Mouse (Mus musculus): ENCODE results near the gene Pik3c2a. TPM values are rescaled to one million over a fixed set of nuclear protein-coding genes. Genes with fewer than 3 reads are reported as not detected.
A peak's percentile ranks its signal among the peaks of the same experiment; 100 is the strongest.
"Not testable (repeated sequence)": the region's sequence is repeated elsewhere in the genome, so short reads cannot be mapped to it uniquely, and the experiment has no call there.

Gene Pik3c2a
- polyA plus RNA-seq, 1 experiment from 2014 or later, result 20.8 TPM

DNA sequence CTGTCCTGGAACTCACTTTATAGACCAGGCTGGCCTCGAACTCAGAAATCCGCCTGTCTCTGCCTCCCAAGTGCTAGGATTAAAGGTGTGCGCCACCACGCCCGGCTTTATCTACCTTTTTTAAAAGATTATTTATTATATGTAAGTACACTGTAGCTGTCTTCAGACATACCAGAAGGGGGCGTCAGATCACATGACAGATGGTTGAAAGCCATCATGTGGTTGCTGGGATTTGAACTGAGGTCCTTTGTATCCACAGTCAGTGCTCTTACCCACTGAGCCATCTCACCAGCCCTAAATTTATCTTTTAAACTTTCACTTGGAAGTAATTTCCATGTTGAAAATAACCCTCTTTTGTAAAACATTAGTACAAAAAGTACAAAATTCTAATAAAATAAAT lies 64.1 kb downstream of the Pik3c2a start:
- ATAC-seq (ENCODE audit: insufficient number of reproducible peaks, low FRiP score, low TSS enrichment, low read depth); H3K4me2 ChIP-seq; H3K9me3 ChIP-seq; H3K27me3 ChIP-seq; H3K4me3 ChIP-seq; H3K4me1 ChIP-seq; H3K9ac ChIP-seq; H3K27ac ChIP-seq: not testable (repeated sequence)
- peaks cover 23% of the 10 kb centered on the region for H3K36me3 ChIP-seq
- WGBS, result 90% methylated on average over 6 of the region's 6 CpGs

DNA sequence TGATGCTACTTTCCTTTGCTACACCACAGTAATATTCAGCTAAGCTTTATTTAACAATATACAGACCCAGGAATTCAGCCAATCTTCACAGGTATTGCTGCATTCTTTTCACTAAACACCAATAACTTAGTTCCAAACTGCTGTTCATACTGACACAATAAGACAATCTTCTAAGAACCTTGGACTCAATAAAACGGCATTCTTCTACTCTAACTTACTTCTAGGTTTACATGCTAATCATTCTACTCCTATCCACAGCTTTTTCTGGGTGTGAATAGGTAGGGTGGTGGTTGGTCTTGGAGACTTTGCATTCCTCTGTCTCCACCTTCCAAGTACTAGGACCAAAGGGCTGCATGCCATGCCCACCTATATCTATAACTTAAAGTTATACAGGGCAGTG lies 69.0 kb downstream of the Pik3c2a start:
- WGBS, result 93% methylated on average over 1 of the region's 1 CpGs
- no peak overlapping the region for H3K4me3 ChIP-seq

DNA sequence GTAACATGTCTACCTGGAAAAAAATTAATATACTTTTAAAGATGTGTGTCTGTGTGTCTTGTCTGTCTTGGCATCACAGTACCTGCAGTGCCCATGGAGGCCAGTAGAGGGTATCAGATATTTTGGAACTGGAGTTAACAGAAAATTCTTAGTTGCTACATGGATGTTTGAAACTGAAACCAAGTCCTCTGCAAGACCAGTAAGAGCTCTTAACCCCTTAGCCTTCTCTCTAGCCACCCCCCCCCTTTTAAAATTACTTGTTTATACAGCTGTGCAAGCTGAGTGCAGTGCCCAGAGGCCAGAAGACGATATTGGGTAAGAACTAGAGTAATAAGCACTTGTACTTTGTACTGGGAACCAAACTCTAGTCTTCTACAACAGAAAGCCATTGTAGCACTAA lies 107.0 kb downstream of the Pik3c2a start:
- no peaks in the 10 kb centered on the region for H3K9me3 ChIP-seq
- no peak overlapping the region for H3K9ac ChIP-seq
- H3K4me2 ChIP-seq, result no peak overlapping the region
- H3K27ac ChIP-seq, result no peak overlapping the region
- H3K27me3 ChIP-seq, result no peaks in the 10 kb centered on the region
- H3K4me1 ChIP-seq, result peaks cover 7% of the 10 kb centered on the region; the same call in 1 of the 2 replicates
- no peak for ATAC-seq (ENCODE audit: insufficient number of reproducible peaks, low FRiP score, low TSS enrichment, low read depth)
- H3K36me3 ChIP-seq, result peaks cover 34% of the 10 kb centered on the region
- 36% methylated on average over 1 of the region's 1 CpGs for WGBS
- H3K4me3 ChIP-seq, result no peak overlapping the region

More for the DNA sequence above, 69.0 kb downstream of the Pik3c2a start:
- H3K36me3 ChIP-seq, result peaks cover 29% of the 10 kb centered on the region
- no peak overlapping the region for H3K9ac ChIP-seq
- no peaks in the 10 kb centered on the region for H3K27me3 ChIP-seq
- H3K4me2 ChIP-seq, result no peak overlapping the region
- H3K9me3 ChIP-seq, result no peaks in the 10 kb centered on the region
- no peak overlapping the region for H3K27ac ChIP-seq
- ATAC-seq (ENCODE audit: insufficient number of reproducible peaks, low FRiP score, low TSS enrichment, low read depth), result no peak
- H3K4me1 ChIP-seq, result no peaks in the 10 kb centered on the region

DNA sequence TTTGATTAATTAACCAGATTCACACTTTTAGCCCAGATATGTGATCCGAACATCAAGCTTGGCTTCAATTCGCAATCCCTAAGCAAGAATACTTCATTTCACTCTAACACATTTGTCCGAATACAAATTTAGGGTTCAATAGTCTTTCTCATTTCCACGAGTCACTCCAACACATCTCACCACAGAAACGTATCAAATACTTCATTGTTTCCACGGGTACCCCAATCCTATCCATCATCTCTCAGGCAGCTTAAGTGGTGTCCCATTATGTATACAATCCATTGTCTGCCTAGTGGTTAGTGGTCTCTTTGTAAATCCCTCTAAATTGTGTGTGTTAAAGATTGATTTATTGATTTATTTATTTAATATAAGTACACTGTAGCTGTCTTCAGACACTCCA lies 108.1 kb downstream of the Pik3c2a start:
- no peaks in the 10 kb centered on the region for H3K9me3 ChIP-seq
- no peak for ATAC-seq (ENCODE audit: insufficient number of reproducible peaks, low FRiP score, low TSS enrichment, low read depth)
- 84% methylated on average over 6 of the region's 6 CpGs for WGBS

DNA sequence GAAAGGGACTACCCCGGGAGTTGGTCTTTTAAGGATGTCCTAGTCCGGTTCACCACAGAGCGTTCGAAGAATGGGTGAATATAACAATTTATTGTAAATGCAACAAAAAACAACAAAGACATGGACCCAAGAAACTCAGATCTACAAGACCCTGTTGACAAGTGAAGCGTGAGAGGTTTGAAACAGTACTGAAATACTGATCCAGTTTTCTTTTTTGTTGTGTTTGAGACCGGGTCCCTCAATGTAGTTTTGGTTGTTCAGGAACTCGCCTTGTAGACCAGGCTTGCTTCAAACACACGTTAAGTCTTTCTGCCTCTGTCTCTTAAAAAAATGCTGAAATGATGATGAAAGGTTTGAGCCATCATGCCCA lies 108.6 kb downstream of the Pik3c2a start:
- Histone ChIP-seq H3K9ac (peak overlapping the region; percentile 99), H3K36me3 (peaks cover 38% of the 10 kb centered on the region), H3K4me1 (peaks cover 7% of the 10 kb centered on the region; the same call in 1 of the 2 replicates), H3K4me3 (peak overlapping the region; percentile 94), H3K27ac (peak overlapping the region; percentile 74), H3K27me3 (no peaks in the 10 kb centered on the region), H3K4me2 (peak overlapping the region; percentile 65), H3K9me3 (no peaks in the 10 kb centered on the region)
- ATAC-seq (ENCODE audit: insufficient number of reproducible peaks, low FRiP score, low TSS enrichment, low read depth), result no peak
- 15% methylated on average over 8 of the region's 8 CpGs for WGBS

More for the DNA sequence above, 108.1 kb downstream of the Pik3c2a start:
- Histone ChIP-seq H3K4me2 (no peak overlapping the region), H3K27me3 (no peaks in the 10 kb centered on the region), H3K27ac (0 out of 2 replicates have a peak overlapping the region, but pooled peaks have one; percentile 74), H3K4me1 (peaks cover 7% of the 10 kb centered on the region; the same call in 1 of the 2 replicates), H3K9ac (no peak overlapping the region), H3K4me3 (peak overlapping the region; percentile 94; the same call in 1 of the 2 replicates), H3K36me3 (peaks cover 38% of the 10 kb centered on the region)

DNA sequence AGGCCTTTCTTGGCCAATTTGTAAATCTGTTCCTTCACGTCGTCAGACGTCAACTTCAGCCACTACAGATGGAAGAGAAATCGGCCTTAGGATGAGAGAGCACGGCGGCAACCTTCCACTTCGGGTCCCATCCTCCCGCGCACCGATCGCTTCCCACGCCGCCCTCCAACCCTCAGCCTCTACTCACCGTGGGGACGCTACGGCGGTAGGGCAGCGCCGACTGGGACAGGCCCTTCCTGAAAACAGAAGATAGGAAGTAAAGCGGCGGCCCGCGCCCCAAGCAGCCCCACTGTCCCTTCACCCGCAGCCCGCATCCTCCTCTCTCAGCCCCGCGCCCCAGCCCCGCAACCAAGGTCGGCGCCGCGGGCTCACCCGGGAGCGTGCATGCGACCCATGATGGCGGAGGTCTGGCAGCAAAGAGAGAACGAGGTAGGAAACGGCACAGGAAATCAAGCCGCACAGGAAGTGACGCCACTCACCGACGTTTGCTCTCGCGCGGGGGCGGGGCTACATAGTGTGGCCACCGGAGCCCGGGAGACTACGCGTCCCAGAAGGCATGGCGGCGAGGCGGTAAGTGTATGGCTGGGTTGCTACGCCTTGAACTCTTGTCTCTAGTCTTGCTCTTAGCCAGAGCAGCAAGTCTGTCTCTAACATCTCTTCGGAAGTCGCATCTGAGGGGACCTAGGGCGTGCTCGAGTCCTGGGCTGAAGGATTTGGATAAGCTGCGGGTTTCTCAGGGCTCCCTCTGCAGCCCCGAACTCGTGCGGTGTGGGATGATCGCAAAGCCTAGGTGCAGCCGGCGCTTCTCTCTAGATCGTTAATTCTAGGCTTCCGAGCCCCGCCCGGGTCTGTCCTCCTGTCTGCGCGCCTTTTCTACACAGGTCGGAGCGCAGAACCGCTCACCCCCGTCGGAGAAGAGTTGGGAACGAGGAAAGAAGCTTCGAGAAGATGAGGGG lies 109.3 kb downstream of the Pik3c2a start, which contains the start of gene Rps13:
TSS of gene Rps13 (minus strand) at position 483 of the 956 bp plus-strand sequence.
- under 1% methylated on average over 78 of the region's 78 CpGs for whole genome bisulfite sequencing
- H3K9ac ChIP-seq, result peak within 1 kb of the TSS; percentile 99
- H3K4me2 ChIP-seq, result peak within 1 kb of the TSS; percentile 65
- no peaks in the 10 kb centered on the region for H3K27me3 ChIP-seq
- H3K9me3 ChIP-seq, result no peaks in the 10 kb centered on the region
- H3K4me3 ChIP-seq, result peak within 1 kb of the TSS; percentile 94
- H3K27ac ChIP-seq, result peak within 1 kb of the TSS; percentile 89
- H3K36me3 ChIP-seq, result peaks cover 36% of the 10 kb centered on the region
- peak; percentile 97 for ATAC-seq (ENCODE audit: insufficient number of reproducible peaks, low FRiP score, low TSS enrichment, low read depth)
- H3K4me1 ChIP-seq, result peaks cover 7% of the 10 kb centered on the region; the same call in 1 of the 2 replicates

DNA sequence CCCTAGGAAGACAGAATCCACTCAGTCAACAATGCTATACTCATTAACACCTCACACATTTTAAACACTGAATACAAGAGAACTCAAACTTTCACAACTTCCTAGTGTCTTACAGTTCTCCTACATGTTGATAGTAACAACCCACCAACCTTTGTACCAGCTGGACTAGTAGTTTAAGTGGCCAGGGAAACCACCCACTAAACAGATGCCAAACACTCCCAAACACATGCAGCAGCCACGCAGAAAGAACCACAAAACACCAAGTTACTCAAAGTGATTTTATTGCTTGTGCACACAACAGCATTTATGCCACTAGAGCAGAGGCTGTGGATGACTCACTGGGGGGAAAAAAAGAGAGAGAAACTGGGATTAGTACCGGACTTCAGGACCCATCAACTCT lies 112.0 kb downstream of the Pik3c2a start:
- H3K4me1 ChIP-seq, result peaks cover 7% of the 10 kb centered on the region; the same call in 1 of the 2 replicates
- WGBS, result 88% methylated on average over 2 of the region's 2 CpGs
- H3K9ac ChIP-seq, result no peak overlapping the region
- peaks cover 37% of the 10 kb centered on the region for H3K36me3 ChIP-seq
- H3K4me2 ChIP-seq, result no peak overlapping the region
- H3K27ac ChIP-seq, result no peak overlapping the region
- no peak for ATAC-seq (ENCODE audit: insufficient number of reproducible peaks, low FRiP score, low TSS enrichment, low read depth)
- H3K27me3 ChIP-seq, result no peaks in the 10 kb centered on the region
- H3K9me3 ChIP-seq, result no peaks in the 10 kb centered on the region
- H3K4me3 ChIP-seq, result no peak overlapping the region

DNA sequence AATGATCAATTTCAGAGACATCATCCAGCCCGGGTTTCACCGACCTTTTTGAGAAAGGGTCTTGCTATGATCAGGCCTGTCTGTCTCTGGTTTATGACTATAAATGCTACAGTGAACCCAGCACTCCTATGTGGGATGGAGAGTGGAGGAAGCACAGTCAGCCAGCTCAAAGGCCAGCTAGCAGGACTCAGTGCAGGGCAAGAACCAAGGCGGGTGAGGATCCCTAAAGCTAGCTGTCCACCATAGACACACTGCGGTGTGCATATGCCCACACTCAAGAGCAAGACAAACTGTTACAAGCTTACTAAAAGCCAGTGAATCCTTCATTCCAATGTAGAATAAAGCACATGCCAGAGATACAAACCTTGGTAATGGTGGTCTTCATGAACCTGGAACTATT lies 113.4 kb downstream of the Pik3c2a start:
- WGBS, result 83% methylated on average over 4 of the region's 4 CpGs
- H3K9me3 ChIP-seq, result no peaks in the 10 kb centered on the region

DNA sequence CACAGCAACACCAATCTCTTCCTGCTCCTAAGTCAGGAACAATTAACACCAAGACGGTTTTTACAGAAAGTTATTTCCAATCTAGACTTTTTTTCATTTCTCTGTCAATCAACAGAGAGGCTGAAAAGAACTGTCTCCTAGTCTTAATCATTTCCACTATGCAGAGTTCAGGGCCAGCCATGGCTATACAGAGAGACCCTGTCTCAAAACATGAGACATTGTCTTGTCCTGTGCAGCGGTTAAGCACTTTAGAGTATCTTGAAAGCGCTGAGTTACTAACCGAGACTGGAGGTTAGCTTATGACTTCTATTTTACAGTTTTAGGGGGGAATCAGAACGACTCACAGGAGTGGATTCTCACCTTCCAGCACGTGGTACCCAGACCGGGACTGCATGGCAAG lies 114.5 kb downstream of the Pik3c2a start:
- 76% methylated on average over 7 of the region's 7 CpGs for WGBS
- no peak overlapping the region for H3K4me2 ChIP-seq
- H3K9me3 ChIP-seq, result no peaks in the 10 kb centered on the region
- no peak overlapping the region for H3K9ac ChIP-seq
- ATAC-seq (ENCODE audit: insufficient number of reproducible peaks, low FRiP score, low TSS enrichment, low read depth), result no peak
- H3K36me3 ChIP-seq, result peaks cover 37% of the 10 kb centered on the region
- H3K4me1 ChIP-seq, result peaks cover 7% of the 10 kb centered on the region; the same call in 1 of the 2 replicates
- no peak overlapping the region for H3K4me3 ChIP-seq
- no peaks in the 10 kb centered on the region for H3K27me3 ChIP-seq
- H3K27ac ChIP-seq, result no peak overlapping the region

More for the DNA sequence above, 113.4 kb downstream of the Pik3c2a start:
- ATAC-seq (ENCODE audit: insufficient number of reproducible peaks, low FRiP score, low TSS enrichment, low read depth), result no peak
- H3K4me1 ChIP-seq, result peaks cover 7% of the 10 kb centered on the region; the same call in 1 of the 2 replicates
- no peak overlapping the region for H3K9ac ChIP-seq
- H3K4me2 ChIP-seq, result no peak overlapping the region
- H3K4me3 ChIP-seq, result no peak overlapping the region
- H3K27ac ChIP-seq, result no peak overlapping the region
- H3K36me3 ChIP-seq, result peaks cover 37% of the 10 kb centered on the region
- no peaks in the 10 kb centered on the region for H3K27me3 ChIP-seq

DNA sequence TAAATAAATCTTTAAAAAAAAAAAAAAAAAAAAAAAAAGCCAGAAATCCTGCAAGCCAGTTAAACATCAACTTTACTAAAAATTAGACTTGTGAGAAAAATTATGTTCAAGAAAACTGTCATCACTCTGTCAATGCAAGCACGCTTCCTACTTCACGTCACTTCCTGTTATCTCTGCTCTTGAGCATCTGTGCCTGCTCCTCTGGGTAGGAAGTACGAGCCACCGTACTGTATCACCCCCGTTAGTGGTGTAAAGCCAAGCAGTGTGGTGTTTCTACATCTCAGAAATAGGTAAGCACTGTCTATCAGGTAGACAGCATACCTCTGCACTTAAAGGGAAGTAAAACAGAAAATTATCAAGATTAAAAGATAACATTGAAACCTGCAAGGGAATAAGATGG lies 115.3 kb downstream of the Pik3c2a start:
- Histone ChIP-seq H3K27ac (no peak overlapping the region), H3K9me3 (no peaks in the 10 kb centered on the region), H3K27me3 (no peaks in the 10 kb centered on the region), H3K36me3 (peaks cover 37% of the 10 kb centered on the region), H3K4me3 (no peak overlapping the region), H3K9ac (no peak overlapping the region), H3K4me2 (no peak overlapping the region), H3K4me1 (peaks cover 7% of the 10 kb centered on the region; the same call in 1 of the 2 replicates)
- WGBS, result 86% methylated on average over 5 of the region's 5 CpGs
- ATAC-seq (ENCODE audit: insufficient number of reproducible peaks, low FRiP score, low TSS enrichment, low read depth), result no peak

DNA sequence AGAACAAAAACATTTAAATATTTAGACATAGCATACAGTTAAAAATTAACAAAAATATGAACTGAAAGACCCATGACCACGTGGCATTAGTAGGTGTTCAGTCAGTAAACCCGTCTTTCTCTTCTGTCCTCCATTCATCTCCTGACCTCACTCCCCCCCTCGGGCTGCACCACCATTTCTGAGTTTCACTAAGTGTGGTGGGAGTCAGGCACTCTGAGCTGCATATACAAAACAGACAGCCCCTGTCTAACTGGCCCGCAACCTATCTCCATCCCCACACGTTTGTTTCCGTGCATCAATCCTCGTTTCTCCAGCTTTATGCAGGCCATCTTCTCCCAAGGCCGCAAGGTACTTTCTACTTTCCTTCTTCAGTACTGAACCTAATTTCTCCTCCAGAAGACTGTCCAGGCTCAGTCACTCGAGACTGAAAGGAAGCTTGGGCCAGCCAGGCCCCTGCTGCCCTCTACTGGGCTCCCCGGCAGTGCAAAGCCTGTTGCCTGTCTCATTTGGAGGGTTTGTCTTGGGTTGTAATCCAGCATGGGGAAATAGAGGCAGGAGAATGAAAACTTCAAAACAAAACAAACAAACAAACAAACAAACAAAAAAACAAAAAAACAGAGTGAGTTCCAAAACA lies 119.8 kb downstream of the Pik3c2a start:
- H3K4me2 ChIP-seq, result no peak overlapping the region
- 0 out of 2 replicates have a peak, but pooled peaks have one; percentile 38 for ATAC-seq (ENCODE audit: insufficient number of reproducible peaks, low FRiP score, low TSS enrichment, low read depth)
- H3K27ac ChIP-seq, result no peak overlapping the region
- no peak overlapping the region for H3K9ac ChIP-seq
- H3K9me3 ChIP-seq, result no peaks in the 10 kb centered on the region
- H3K4me3 ChIP-seq, result no peak overlapping the region
- no peaks in the 10 kb centered on the region; the same call in 1 of the 2 replicates for H3K36me3 ChIP-seq
- no peaks in the 10 kb centered on the region for H3K27me3 ChIP-seq
- WGBS, result 32% methylated on average over 10 of the region's 10 CpGs
- 0 out of 2 replicates have a peak, but pooled peaks cover 2% of the 10 kb centered on the region for H3K4me1 ChIP-seq

Measured in limb, embryonic 15.5 days (tissue).